Mouse (Mus musculus) embryonic fibroblast, embryonic 13.5 days (primary cell): ENCODE data around the gene Nxph3.
A peak's percentile ranks its signal among the peaks of the same experiment; 100 is the strongest.

Experiments
- CTCF ChIP-seq: IDR thresholded peaks from 2 replicates; pipeline ENCODE4 v1.5.1; 2011; ENCODE audit warnings: mild to moderate bottlenecking, control low read depth, low read length, moderate library complexity, borderline replicate concordance; ENCODE audit not compliant: insufficient read depth
- POLR2A ChIP-seq: IDR thresholded peaks from 2 replicates; pipeline ENCODE4 v1.6.1; 2011; ENCODE audit warnings: low read depth, mild to moderate bottlenecking, control low read depth, low read length, moderate library complexity

GRCm38 (mm10) chr11:95509126-95509717 is 5.1 kb downstream of the Nxph3 start:
- TF ChIP-seq CTCF: peak; percentile 11; the same call in 1 of the 2 replicates
- no peak for TF ChIP-seq POLR2A
